Mouse (Mus musculus): ENCODE data around the gene Slc38a2. TPM values are rescaled to one million over a fixed set of nuclear protein-coding genes. Genes with fewer than 3 reads are reported as not detected.

Gene Slc38a2
- polyA plus RNA-seq, 1 experiment from 2014 or later = 125 TPM

DNA sequence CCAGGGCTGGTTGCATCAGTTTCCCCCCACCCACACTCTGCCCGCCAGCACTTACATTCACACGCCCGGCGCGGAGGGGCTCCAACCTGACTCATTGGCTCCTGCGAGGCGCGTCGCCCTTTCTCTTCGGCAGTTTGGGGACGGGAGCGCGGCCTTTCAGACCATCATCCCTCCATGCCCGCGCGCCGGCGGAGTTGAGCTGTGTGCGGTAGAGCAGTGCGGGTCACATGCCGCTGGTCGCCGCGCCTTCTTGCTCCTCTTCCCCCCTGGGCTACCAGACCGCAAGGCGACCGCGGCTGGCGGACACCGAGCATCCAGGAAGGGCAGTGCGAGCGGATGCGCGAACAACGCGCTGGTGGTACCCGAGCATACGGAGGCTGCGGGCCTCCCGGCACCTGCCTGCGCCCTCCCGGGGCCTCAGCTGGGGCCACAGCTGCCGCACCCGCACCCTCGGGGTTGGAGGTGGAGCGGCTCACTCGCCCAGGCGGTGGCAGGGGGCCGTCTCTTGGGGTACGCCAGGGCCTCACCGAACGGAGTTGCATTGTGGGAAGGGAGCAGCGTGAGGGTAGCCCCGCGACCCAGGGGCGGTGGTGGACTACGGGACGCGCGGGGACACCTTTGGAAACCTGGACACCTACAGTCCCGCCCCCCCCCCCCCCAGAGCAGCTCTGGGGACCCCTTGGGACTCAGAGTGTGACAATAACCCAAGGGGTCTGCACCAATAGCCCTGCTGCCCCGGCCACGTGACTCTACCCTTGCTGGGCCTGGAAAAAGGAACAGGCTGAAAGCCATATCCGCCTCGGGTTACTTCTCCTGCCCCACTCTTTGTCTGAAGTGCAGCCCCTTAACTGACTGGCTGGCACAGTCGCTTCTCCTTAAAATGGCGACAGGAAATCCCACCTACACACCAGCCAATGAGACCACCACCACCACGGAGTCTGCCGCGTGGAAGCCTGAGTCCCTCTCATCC lies 56.8 kb downstream of the Slc38a2 start, which contains the start of gene Slc38a1:
TSS of gene Slc38a1 (minus strand) at position 478 of the 970 bp plus-strand sequence.
- Histone ChIP-seq H3K4me1 (peaks cover 33% of the 10 kb centered on the region), H3K36me3 (replicated peaks) (no peaks in the 10 kb centered on the region), H3K27me3 (replicated peaks) (no peaks in the 10 kb centered on the region), H3K4me2 (peak within 1 kb of the TSS; percentile 65), H3K9me3 (no peaks in the 10 kb centered on the region), H3K4me3 (peak within 1 kb of the TSS; percentile 97), H3K9ac (peak within 1 kb of the TSS; percentile 100), H3K27ac (peak within 1 kb of the TSS; percentile 100)
- ATAC-seq (replicated peaks) = peak; percentile 84
- under 1% methylated on average over 63 of the region's 70 CpGs for WGBS

DNA sequence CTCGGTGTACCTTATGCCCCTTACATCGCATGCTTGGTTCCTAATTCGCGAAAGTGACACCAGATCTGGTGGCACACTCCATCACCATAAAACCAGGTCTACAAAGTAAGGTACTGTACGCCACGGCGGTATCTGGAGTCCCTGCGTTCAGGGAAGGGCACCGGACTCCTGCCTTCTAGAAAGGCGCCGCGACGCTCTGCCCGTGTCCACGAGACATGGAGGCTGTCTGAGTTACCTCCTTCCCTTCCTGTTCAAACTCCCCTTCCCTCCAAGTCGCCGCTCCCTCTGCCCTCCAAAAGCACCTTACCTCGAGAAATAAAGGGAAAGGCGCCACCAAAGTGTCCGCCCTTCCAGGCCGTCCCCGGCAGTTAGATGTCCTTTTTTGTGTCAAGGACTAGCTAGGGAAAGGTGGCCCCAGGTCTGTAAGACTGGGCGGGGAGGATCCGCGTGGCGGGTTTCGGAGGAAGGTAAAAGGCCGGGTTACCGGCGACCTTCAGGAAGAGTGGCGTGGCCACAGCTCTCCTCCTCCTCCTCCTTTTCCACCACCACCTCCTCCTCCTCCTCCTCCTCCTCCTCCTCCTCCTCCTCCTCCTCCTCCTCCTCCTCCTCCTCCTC lies 57.6 kb downstream of the Slc38a2 start:
- no peaks in the 10 kb centered on the region for H3K27me3 ChIP-seq (replicated peaks)
- WGBS = under 1% methylated on average over 31 of the region's 31 CpGs
- ATAC-seq (replicated peaks) = peak; percentile 18; the same call in 1 of the 2 replicates

DNA sequence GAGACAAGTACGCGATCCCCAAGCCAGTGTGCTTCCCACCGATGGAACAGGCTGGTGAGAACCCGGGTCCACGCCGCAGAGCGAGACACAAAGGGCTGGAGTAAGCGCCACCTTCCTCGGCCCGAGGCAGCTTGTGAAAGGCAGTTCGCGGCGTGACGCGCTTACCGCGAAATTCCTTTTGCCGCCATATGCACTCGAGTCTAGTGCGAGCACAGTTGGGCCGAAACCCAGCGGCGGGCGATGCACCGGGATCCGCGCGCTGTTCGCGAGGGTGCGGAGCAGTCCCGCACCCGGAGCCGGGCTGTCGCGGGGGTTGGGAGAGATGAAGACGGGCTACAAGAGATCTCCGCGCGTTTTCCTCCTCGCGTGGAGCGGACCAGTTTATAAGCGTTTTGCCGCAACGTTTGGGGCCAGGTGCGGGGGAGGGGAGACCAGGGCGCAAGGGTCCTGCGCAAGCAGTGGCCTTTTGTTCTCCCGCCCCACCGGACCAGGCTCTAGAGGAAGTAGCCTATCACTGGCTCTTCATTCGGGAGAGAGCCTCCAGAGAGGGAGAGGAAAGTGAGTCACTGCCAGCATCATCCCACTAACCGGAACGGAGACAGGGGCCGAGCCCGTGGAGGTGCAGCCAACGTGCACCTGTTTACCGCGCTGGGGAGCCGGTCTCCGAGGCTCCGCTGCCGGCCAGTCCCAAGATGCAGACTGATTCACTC lies 58.3 kb downstream of the Slc38a2 start:
- peak overlapping the region; percentile 65 for H3K4me2 ChIP-seq
- peak overlapping the region; percentile 100 for H3K27ac ChIP-seq
- peak; percentile 65 for ATAC-seq (replicated peaks)
- no peaks in the 10 kb centered on the region for H3K27me3 ChIP-seq (replicated peaks)
- H3K9me3 ChIP-seq = no peaks in the 10 kb centered on the region
- 0 out of 2 replicates have a peak, but pooled peaks cover 2% of the 10 kb centered on the region for H3K36me3 ChIP-seq (replicated peaks)
- peak overlapping the region; percentile 100 for H3K9ac ChIP-seq
- peaks cover 41% of the 10 kb centered on the region for H3K4me1 ChIP-seq
- under 1% methylated on average over 63 of the region's 63 CpGs for WGBS
- H3K4me3 ChIP-seq = peak overlapping the region; percentile 97

More for the DNA sequence above, 57.6 kb downstream of the Slc38a2 start:
- peaks cover 41% of the 10 kb centered on the region for H3K4me1 ChIP-seq
- H3K27ac ChIP-seq = peak overlapping the region; percentile 100
- H3K36me3 ChIP-seq (replicated peaks) = no peaks in the 10 kb centered on the region
- H3K9ac ChIP-seq = peak overlapping the region; percentile 100
- peak overlapping the region; percentile 65 for H3K4me2 ChIP-seq
- H3K4me3 ChIP-seq = peak overlapping the region; percentile 97
- no peaks in the 10 kb centered on the region for H3K9me3 ChIP-seq

DNA sequence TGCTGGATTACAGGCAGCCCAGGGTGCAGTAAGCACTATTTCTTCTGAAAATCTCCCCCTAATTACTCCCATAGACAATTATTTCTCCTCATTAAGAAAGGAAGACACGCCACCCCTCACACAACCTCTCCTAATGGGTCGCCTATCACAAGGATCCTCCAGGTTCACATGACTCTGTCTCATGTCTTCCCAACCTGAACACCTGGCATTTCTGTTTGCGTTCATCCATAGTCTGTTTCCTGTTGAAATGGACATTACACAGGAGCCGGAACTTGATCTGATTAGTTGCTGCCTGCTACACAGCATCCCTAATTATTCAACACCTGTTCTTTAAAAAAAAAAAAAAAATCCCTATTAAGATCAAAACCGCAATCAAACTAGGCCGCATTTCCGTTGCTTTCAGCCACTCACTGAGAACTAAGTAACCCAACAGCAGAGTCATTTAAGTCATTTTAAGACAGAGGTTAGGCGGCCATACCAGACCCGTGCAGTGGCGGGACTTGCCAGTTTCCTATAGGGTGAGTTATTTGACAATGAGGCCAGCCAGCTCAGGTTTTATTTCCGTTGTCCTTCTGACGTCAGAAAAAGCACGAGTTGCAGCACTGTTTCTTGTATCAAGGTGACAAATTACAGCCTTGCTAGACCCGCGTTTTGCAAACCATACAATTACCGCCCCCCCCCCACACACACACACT lies 59.1 kb downstream of the Slc38a2 start:
- peak overlapping the region; percentile 100 for H3K27ac ChIP-seq
- H3K27me3 ChIP-seq (replicated peaks) = no peaks in the 10 kb centered on the region
- H3K9ac ChIP-seq = peak overlapping the region; percentile 100
- peak overlapping the region; percentile 65 for H3K4me2 ChIP-seq
- peak overlapping the region; percentile 97 for H3K4me3 ChIP-seq
- 0 out of 2 replicates have a peak, but pooled peaks cover 5% of the 10 kb centered on the region for H3K36me3 ChIP-seq (replicated peaks)
- 4% methylated on average over 16 of the region's 16 CpGs for WGBS
- H3K9me3 ChIP-seq = no peaks in the 10 kb centered on the region
- peaks cover 41% of the 10 kb centered on the region for H3K4me1 ChIP-seq
- ATAC-seq (replicated peaks) = 0 out of 2 replicates have a peak, but pooled peaks have one; percentile 17

DNA sequence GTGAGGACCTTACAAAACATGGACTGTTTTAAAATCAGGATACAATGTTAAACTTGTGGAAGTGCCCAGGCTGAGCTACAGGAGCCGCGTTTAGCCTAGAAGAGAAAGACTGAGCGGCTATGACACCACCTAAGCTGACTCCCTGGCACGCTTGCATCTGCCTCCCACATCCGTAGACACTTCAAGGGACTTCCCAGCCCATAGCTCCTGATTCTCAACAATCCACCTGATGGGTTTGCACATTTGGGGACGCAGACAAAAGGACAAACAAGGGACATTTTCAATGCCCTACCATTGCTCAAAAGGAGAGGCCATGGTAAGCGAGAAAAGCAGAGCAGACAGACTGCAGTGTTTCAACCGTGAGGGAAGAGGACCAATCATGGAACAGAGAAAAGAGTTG lies 59.9 kb downstream of the Slc38a2 start:
- Histone ChIP-seq H3K27me3 (replicated peaks) (no peaks in the 10 kb centered on the region), H3K36me3 (replicated peaks) (0 out of 2 replicates have a peak, but pooled peaks cover 8% of the 10 kb centered on the region), H3K4me2 (peak overlapping the region; percentile 65), H3K9me3 (no peaks in the 10 kb centered on the region), H3K27ac (peak overlapping the region; percentile 100; the same call in 1 of the 2 replicates), H3K9ac (peak overlapping the region; percentile 100), H3K4me3 (peak overlapping the region; percentile 97), H3K4me1 (peaks cover 41% of the 10 kb centered on the region)
- no peak for ATAC-seq (replicated peaks)
- WGBS = 55% methylated on average over 8 of the region's 8 CpGs

DNA sequence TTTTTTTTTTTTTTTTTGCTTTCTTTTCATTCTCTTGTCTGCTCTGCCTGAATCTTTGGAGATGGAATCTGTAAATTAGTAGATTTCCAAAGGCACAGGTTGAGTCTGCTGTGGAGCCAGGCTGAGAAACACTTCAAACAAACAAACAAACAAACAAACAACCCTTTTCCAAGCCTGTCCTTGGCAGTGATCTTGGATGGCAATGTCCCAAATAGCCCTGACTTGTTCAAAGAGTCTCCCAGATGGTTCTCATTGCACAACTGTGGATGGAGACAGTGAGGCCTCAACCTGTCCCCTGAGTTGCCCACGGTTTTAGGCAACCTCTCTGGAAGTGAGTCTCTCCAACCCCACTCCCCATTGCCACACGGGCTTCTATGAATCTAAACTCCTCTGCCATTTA lies 60.9 kb downstream of the Slc38a2 start:
- Histone ChIP-seq H3K4me1 (peaks cover 34% of the 10 kb centered on the region), H3K9me3 (no peaks in the 10 kb centered on the region), H3K36me3 (replicated peaks) (0 out of 2 replicates have a peak, but pooled peaks cover 8% of the 10 kb centered on the region), H3K27me3 (replicated peaks) (no peaks in the 10 kb centered on the region), H3K4me3 (0 out of 2 replicates have a peak overlapping the region, but pooled peaks have one; percentile 97), H3K27ac (no peak overlapping the region), H3K9ac (no peak overlapping the region), H3K4me2 (peak overlapping the region; percentile 65)
- WGBS = 81% methylated on average over 2 of the region's 2 CpGs
- no peak for ATAC-seq (replicated peaks)

DNA sequence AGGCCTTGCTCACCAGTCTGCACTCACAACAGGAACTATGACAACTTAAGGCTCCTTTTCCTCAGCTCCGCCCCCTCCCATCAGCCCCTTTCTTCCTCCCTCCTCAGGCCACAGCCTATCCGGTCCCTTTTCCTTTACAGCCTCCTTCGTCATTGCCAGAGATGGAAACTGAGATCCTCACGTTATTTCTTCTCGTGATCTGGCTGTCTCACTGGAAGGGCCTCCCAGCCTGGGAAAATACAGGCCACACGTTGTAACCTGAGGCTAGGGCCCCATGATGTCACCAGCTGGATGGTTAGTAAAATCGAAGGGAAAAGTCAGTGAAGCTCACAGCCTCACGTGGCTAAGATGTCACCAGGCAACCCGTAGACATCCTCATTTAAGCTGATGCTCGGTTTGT lies 61.4 kb downstream of the Slc38a2 start:
- Histone ChIP-seq H3K4me3 (no peak overlapping the region), H3K4me1 (peaks cover 30% of the 10 kb centered on the region), H3K9ac (no peak overlapping the region), H3K4me2 (peak overlapping the region; percentile 9; the same call in 1 of the 2 replicates), H3K36me3 (replicated peaks) (0 out of 2 replicates have a peak, but pooled peaks cover 8% of the 10 kb centered on the region), H3K27me3 (replicated peaks) (no peaks in the 10 kb centered on the region), H3K27ac (no peak overlapping the region), H3K9me3 (no peaks in the 10 kb centered on the region)
- no peak for ATAC-seq (replicated peaks)
- WGBS = 75% methylated on average over 10 of the region's 10 CpGs

Other genes with a start within 250 kb of the Slc38a2 start
- 42.1 and 42.3 TPM in 2 replicates for gene Scaf11, start 238.9 kb downstream of the Slc38a2 start, polyA plus RNA-seq (2015; fragmentation: Nextera tagmentation; extraction: Ambion mirVana)
- gene Slc38a1, start 56.8 kb downstream of the Slc38a2 start, polyA plus RNA-seq (2015; fragmentation: Nextera tagmentation; extraction: Ambion mirVana) = 132 and 144 TPM in 2 replicates

Measured in midbrain, embryonic 15.5 days (tissue).